Mouse (Mus musculus): Measurements from ENCODE around the gene Mrgpra2a.

- TF ChIP-seq FLI1 (IDR thresholded peaks at IDR 0.05; ENCODE audit: low read length) (no peak), GATA1 (IDR thresholded peaks at IDR 0.05; ENCODE audit: borderline replicate concordance, low read length) (no peak)
These were observed 50.8 kb downstream of the Mrgpra2a start for GRCm38 (mm10) chr7:47401125-47401524.
